Mouse (Mus musculus): Measurements from ENCODE around the gene Ccdc159. TPM values are rescaled to one million over a fixed set of nuclear protein-coding genes. Genes with fewer than 3 reads are reported as not detected.

Gene Ccdc159
- total RNA-seq, 1 experiment = 1.9 TPM

DNA sequence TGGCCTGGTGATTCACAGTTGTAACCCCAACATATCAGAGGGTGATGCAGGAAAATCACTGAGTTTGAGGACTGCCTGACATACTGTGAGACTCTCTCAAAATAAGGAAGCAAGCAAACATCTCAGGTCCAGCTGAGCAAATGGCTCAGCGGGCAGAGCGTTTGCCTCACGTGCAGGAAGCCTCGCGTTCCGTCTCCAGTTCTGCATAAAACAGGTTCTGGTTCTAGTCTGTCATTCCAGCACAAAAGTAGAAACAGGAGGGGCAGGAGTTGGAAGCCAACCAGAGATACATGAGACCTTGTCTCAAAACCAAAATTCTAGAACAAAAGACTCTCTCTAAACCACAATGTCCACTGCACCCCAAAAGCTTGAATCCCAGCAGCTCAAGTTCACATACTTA lies 487 bp upstream of the Ccdc159 start:
- in situ Hi-C loops (cut with MboI; ENCODE audit: low sequenced_read_pairs in 2 of 2, unreplicated experiment in 2 of 2) = no loop called here
- peaks cover 0 to 7% of the 10 kb centered on the region in 2 experiments; a peak in 2 of 4 replicates for H3K4me1 ChIP-seq (ENCODE audit: control insufficient read depth in 2 of 2, insufficient read depth in 2 of 2, low read length in 2 of 2, poor library complexity in 1 of 2)
- peak overlapping the region; percentile 80 for H3K9ac ChIP-seq (ENCODE audit: insufficient read depth, low read depth, low read length, poor library complexity, severe bottlenecking)
- no peaks in the 10 kb centered on the region for H3K9me3 ChIP-seq (ENCODE audit: control insufficient read depth, insufficient read depth, low read depth, low read length)
- peaks cover 11% of the 10 kb centered on the region; the same call in 1 of the 2 replicates for H3K36me3 ChIP-seq (ENCODE audit: control insufficient read depth, insufficient read depth, low read length, poor library complexity, severe bottlenecking)
- no peak overlapping the region for H3K27ac ChIP-seq (ENCODE audit: insufficient read depth, low read depth, low read length, poor library complexity, severe bottlenecking)
- no peak for TF ChIP-seq ZC3H11A (IDR thresholded peaks at IDR 0.05; ENCODE audit: borderline replicate concordance, low read depth, low read length)
- no peak for TF ChIP-seq MAFK (IDR thresholded peaks at IDR 0.05; ENCODE audit: insufficient read depth, low read depth, low read length)
- no peak for TF ChIP-seq ZNF384 (IDR thresholded peaks at IDR 0.05; ENCODE audit: low read depth, low read length)
- TF ChIP-seq CHD2 (IDR thresholded peaks at IDR 0.05; ENCODE audit: low read depth, low read length) = no peak
- no peak for TF ChIP-seq HCFC1 (IDR thresholded peaks at IDR 0.05; ENCODE audit: borderline replicate concordance, insufficient read depth, low read length)
- H3K4me3 ChIP-seq (ENCODE audit: insufficient read depth in 1 of 2, low read depth in 1 of 2, low read length in 2 of 2, poor library complexity in 1 of 2, severe bottlenecking in 1 of 2) = peak overlapping the region; percentile 71 to 79
- DNase-seq (ENCODE audit: low read depth, low spot score) = no peak

DNA sequence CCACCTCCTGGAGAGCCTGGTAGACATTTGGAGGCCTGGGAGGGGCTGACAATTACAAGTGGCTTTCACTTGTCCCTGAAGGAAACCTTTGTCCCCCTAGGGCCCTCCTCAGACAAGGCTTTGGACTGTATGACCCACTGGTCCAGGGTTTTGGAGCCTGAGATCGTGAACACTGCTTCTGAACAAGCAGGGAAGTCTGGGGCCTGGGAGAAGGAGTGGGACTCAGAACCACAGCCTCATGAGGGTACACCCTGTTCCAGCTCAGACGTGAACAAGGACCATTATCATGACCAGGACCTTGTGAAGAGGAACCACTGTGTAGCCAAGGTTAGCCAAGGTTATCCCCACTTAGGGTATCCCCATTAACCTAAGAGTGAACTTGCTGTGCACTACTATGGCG lies 1.9 kb downstream of the Ccdc159 start:
- H3K4me3 ChIP-seq (ENCODE audit: insufficient read depth in 1 of 2, low read depth in 1 of 2, low read length in 2 of 2, poor library complexity in 1 of 2, severe bottlenecking in 1 of 2) = no peak overlapping the region
- H3K27ac ChIP-seq (ENCODE audit: insufficient read depth, low read depth, low read length, poor library complexity, severe bottlenecking) = no peak overlapping the region
- peaks cover 1% of the 10 kb centered on the region; the same call in 1 of the 2 replicates for H3K36me3 ChIP-seq (ENCODE audit: control insufficient read depth, insufficient read depth, low read length, poor library complexity, severe bottlenecking)
- H3K4me1 ChIP-seq (ENCODE audit: control insufficient read depth in 2 of 2, insufficient read depth in 2 of 2, low read length in 2 of 2, poor library complexity in 1 of 2) = peaks cover 2 to 12% of the 10 kb centered on the region in 2 experiments; a peak in 1 of 4 replicates
- no peak for DNase-seq (ENCODE audit: low read depth, low spot score)
- in situ Hi-C loops (cut with MboI; ENCODE audit: low sequenced_read_pairs in 2 of 2, unreplicated experiment in 2 of 2) = no loop called here
- no peak overlapping the region for H3K9ac ChIP-seq (ENCODE audit: insufficient read depth, low read depth, low read length, poor library complexity, severe bottlenecking)
- TF ChIP-seq ZNF384 (IDR thresholded peaks at IDR 0.05; ENCODE audit: low read depth, low read length) (no peak), HCFC1 (IDR thresholded peaks at IDR 0.05; ENCODE audit: borderline replicate concordance, insufficient read depth, low read length) (no peak), CHD2 (IDR thresholded peaks at IDR 0.05; ENCODE audit: low read depth, low read length) (no peak), ZC3H11A (IDR thresholded peaks at IDR 0.05; ENCODE audit: borderline replicate concordance, low read depth, low read length) (no peak), MAFK (IDR thresholded peaks at IDR 0.05; ENCODE audit: insufficient read depth, low read depth, low read length) (no peak)
- H3K9me3 ChIP-seq (ENCODE audit: control insufficient read depth, insufficient read depth, low read depth, low read length) = no peaks in the 10 kb centered on the region

DNA sequence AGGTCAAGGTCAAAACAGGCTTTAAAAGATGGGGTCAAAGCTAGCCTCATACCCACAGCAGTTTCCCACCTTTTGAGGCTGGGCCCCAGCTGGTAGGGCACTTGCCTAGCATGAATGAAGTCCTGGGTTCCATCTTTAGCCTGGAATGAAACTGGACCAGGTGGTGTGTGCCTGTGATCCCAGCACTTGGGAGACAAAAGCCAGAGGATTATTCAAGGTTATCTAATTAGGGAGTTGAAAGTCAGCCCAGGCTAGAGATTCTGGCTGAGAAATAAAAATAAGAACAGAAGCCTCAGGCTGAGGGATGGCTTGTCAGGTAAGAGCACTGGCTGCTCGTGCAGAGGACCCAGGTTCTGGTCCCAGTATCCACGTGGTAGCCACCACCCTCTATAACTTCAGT lies 4.7 kb downstream of the Ccdc159 start:
- Histone ChIP-seq H3K4me3 (ENCODE audit: insufficient read depth in 1 of 2, low read depth in 1 of 2, low read length in 2 of 2, poor library complexity in 1 of 2, severe bottlenecking in 1 of 2) (no peak overlapping the region), H3K36me3 (ENCODE audit: control insufficient read depth, insufficient read depth, low read length, poor library complexity, severe bottlenecking) (no peaks in the 10 kb centered on the region; the same call in 1 of the 2 replicates), H3K9ac (ENCODE audit: insufficient read depth, low read depth, low read length, poor library complexity, severe bottlenecking) (no peak overlapping the region), H3K27ac (ENCODE audit: insufficient read depth, low read depth, low read length, poor library complexity, severe bottlenecking) (no peak overlapping the region), H3K4me1 (ENCODE audit: control insufficient read depth in 2 of 2, insufficient read depth in 2 of 2, low read length in 2 of 2, poor library complexity in 1 of 2) (peaks cover 2 to 9% of the 10 kb centered on the region in 2 experiments; a peak in 2 of 4 replicates), H3K9me3 (ENCODE audit: control insufficient read depth, insufficient read depth, low read depth, low read length) (no peaks in the 10 kb centered on the region)
- no peak for DNase-seq (ENCODE audit: low read depth, low spot score)
- no peak for TF ChIP-seq ZC3H11A (IDR thresholded peaks at IDR 0.05; ENCODE audit: borderline replicate concordance, low read depth, low read length)
- TF ChIP-seq HCFC1 (IDR thresholded peaks at IDR 0.05; ENCODE audit: borderline replicate concordance, insufficient read depth, low read length) = no peak
- no peak for TF ChIP-seq CHD2 (IDR thresholded peaks at IDR 0.05; ENCODE audit: low read depth, low read length)
- no peak for TF ChIP-seq ZNF384 (IDR thresholded peaks at IDR 0.05; ENCODE audit: low read depth, low read length)
- no peak for TF ChIP-seq MAFK (IDR thresholded peaks at IDR 0.05; ENCODE audit: insufficient read depth, low read depth, low read length)
- in situ Hi-C loops (cut with MboI; ENCODE audit: low sequenced_read_pairs in 2 of 2, unreplicated experiment in 2 of 2) = no loop called here

DNA sequence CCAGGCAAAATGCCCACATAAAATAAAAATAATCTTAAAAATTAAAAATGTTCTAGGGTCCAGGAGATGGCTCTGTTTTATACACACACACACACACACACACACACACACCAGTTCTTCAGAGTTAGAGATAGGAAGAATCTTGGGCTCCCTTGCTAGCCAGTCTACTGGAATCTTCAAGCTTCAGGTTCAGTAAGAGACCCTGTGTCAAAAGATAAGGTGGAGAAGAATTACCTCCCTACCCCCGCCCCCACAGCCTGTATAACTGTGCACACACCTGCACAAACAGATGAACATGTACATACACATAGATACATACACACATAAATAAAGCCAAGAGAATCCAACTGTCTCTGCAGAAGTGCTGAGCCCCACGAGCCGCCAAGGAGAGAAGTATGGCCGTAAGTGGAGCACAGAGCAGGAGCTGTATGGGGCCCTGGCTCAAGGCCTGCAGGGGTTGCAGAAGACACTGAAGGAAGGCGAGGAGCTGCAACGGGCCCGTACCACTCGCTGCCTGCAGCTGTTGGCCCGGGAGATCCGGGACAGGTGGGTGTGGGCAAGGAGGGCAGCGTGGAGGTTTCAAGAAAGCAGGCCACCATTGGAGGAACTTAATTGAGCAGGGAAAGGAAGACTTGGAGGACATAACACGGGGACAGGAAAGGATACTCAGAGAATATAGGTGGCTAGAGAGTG lies 5.3 kb downstream of the Ccdc159 start:
- Histone ChIP-seq H3K9ac (ENCODE audit: insufficient read depth, low read depth, low read length, poor library complexity, severe bottlenecking) (no peak overlapping the region), H3K27ac (ENCODE audit: insufficient read depth, low read depth, low read length, poor library complexity, severe bottlenecking) (no peak overlapping the region), H3K4me1 (ENCODE audit: control insufficient read depth in 2 of 2, insufficient read depth in 2 of 2, low read length in 2 of 2, poor library complexity in 1 of 2) (peaks cover 2 to 12% of the 10 kb centered on the region in 2 experiments; a peak in 2 of 4 replicates), H3K9me3 (ENCODE audit: control insufficient read depth, insufficient read depth, low read depth, low read length) (no peaks in the 10 kb centered on the region), H3K36me3 (ENCODE audit: control insufficient read depth, insufficient read depth, low read length, poor library complexity, severe bottlenecking) (no peaks in the 10 kb centered on the region; the same call in 1 of the 2 replicates), H3K4me3 (ENCODE audit: insufficient read depth in 1 of 2, low read depth in 1 of 2, low read length in 2 of 2, poor library complexity in 1 of 2, severe bottlenecking in 1 of 2) (peak overlapping the region in 1 of 2 experiments; percentile 38; a peak in 1 of 4 replicates)
- no peak for TF ChIP-seq HCFC1 (IDR thresholded peaks at IDR 0.05; ENCODE audit: borderline replicate concordance, insufficient read depth, low read length)
- no peak for TF ChIP-seq MAFK (IDR thresholded peaks at IDR 0.05; ENCODE audit: insufficient read depth, low read depth, low read length)
- no peak for TF ChIP-seq ZNF384 (IDR thresholded peaks at IDR 0.05; ENCODE audit: low read depth, low read length)
- TF ChIP-seq CHD2 (IDR thresholded peaks at IDR 0.05; ENCODE audit: low read depth, low read length) = no peak
- no peak for TF ChIP-seq ZC3H11A (IDR thresholded peaks at IDR 0.05; ENCODE audit: borderline replicate concordance, low read depth, low read length)
- in situ Hi-C loops (cut with MboI; ENCODE audit: low sequenced_read_pairs in 2 of 2, unreplicated experiment in 2 of 2) = no loop called here
- no peak for DNase-seq (ENCODE audit: low read depth, low spot score)
